Mouse (Mus musculus): ENCODE data around the gene Cers6. TPM values are rescaled to one million over a fixed set of nuclear protein-coding genes. Genes with fewer than 3 reads are reported as not detected.
A peak's percentile ranks its signal among the peaks of the same experiment; 100 is the strongest.

Cers6 gene
- polyA plus RNA-seq, 1 experiment from 2014 or later = 3.6 TPM

DNA sequence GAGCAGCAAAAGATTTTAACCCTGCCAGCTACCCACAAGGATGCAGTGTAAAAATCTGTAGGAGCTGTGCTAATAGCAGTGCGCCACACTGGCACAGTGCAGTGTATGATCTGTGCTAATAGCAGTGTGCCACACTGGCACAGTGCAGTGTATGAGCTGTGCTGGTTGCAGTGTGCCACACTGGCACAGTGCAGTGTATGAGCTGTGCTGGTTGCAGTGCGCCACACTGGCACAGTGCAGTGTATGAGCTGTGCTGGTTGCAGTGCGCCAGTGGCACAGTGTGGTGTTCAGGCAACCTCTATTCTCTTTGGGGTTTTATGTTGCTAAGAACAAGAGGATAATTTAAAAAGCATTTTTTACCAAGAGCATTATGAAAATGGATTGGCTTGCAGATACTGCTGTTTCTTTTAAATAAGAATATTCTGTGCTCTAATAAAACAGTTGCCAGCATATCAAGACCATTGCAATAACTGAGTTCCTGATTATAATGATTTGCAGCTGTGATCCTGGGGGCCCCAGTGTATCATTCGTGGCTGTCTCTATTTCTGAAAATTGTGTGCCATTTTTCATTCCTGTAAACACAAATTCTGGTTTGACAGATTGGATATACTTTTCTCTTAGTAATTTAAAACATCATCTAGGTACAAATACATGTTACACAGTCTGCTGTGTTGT is 159.5 kb downstream of the Cers6 start:
- DNase-seq = no peak
- WGBS (ENCODE audit: insufficient replicate concordance) = 75% methylated on average over 4 of the region's 4 CpGs
- Histone ChIP-seq H3K4me2 (no peak overlapping the region), H3K27ac (no peak overlapping the region), H3K9me3 (replicated peaks) (no peaks in the 10 kb centered on the region), H3K4me3 (replicated peaks) (no peak overlapping the region), H3K9ac (no peak overlapping the region), H3K27me3 (no peaks in the 10 kb centered on the region), H3K4me1 (replicated peaks) (peaks cover 2% of the 10 kb centered on the region; the same call in 1 of the 2 replicates), H3K36me3 (no peaks in the 10 kb centered on the region)
- no peak for ATAC-seq (ENCODE audit: low read depth)

DNA sequence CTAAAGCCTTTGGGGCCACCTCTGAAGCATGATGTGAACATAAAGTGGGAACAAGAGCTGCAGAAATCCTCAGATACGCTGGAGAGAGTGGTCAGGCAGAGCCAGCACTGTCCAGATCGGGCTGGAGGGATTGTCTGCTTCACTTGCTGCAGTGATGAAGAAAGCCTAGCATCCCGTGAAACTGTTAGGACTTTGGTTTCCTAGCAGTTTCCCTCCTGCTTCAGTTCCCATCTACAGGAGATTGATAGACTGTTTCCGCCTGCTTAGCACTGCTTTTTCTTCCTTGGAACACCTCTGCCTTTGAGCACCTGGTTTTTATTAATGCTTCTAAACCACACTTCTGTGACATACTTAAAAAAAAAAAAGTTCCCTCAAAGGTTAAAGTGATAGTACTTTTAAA is 160.3 kb downstream of the Cers6 start:
- no peak for ATAC-seq (ENCODE audit: low read depth)
- no peak for DNase-seq
- Histone ChIP-seq H3K36me3 (no peaks in the 10 kb centered on the region), H3K9me3 (replicated peaks) (no peaks in the 10 kb centered on the region), H3K27ac (no peak overlapping the region), H3K4me1 (replicated peaks) (no peaks in the 10 kb centered on the region; the same call in 1 of the 2 replicates), H3K4me2 (no peak overlapping the region), H3K4me3 (replicated peaks) (no peak overlapping the region), H3K9ac (no peak overlapping the region), H3K27me3 (no peaks in the 10 kb centered on the region)
- WGBS (ENCODE audit: insufficient replicate concordance) = 62% methylated on average over 4 of the region's 4 CpGs

DNA sequence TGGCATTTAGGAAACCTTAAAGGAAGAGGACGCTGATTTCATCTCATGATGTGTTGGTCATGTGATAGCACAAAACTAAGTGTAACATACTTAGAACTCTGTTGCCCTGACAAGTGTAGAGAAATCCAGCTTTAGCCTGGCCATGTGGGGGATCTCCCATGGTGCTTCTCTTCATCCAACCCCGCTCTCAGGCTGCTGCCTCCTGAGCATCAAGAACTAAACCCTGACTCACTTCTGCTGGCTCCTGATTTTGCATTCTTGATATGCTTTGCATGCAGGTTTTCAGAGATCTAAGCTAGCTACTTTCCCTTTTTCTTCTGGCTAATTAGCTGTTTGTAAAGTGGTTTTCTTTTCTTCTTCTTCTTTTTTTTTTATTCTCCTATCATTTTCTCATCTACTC is 163.6 kb downstream of the Cers6 start:
- Histone ChIP-seq H3K4me1 (replicated peaks) (no peaks in the 10 kb centered on the region; the same call in 1 of the 2 replicates), H3K4me2 (no peak overlapping the region), H3K36me3 (no peaks in the 10 kb centered on the region), H3K27ac (no peak overlapping the region), H3K27me3 (no peaks in the 10 kb centered on the region), H3K9ac (no peak overlapping the region), H3K9me3 (replicated peaks) (no peaks in the 10 kb centered on the region), H3K4me3 (replicated peaks) (no peak overlapping the region)
- ATAC-seq (ENCODE audit: low read depth) (no peak), DNase-seq (no peak)
- WGBS (ENCODE audit: insufficient replicate concordance) = 74% methylated on average over 2 of the region's 2 CpGs

DNA sequence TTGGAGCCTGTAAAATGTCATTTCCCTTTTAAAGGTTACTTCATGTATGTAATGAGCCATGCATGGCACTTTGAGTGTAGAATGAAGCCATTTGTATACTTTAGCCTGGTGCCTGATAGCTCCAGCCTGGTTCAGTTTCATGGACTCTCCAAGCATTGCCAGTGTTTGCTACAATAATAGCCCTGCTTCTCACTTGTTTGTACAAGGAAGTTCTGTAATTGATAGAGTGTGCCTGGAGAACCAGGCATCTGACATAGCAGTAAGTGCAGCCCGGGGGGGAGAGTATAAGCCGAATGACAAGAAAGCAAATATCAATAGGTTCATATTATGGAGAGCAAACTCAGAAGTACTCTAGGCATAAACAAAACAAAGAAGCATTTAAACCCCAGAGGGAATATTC is 171.3 kb downstream of the Cers6 start:
- Histone ChIP-seq H3K4me2 (no peak overlapping the region), H3K4me1 (replicated peaks) (no peaks in the 10 kb centered on the region), H3K4me3 (replicated peaks) (no peak overlapping the region), H3K9me3 (replicated peaks) (no peaks in the 10 kb centered on the region), H3K36me3 (no peaks in the 10 kb centered on the region), H3K9ac (no peak overlapping the region), H3K27ac (no peak overlapping the region), H3K27me3 (no peaks in the 10 kb centered on the region)
- DNase-seq (no peak), ATAC-seq (ENCODE audit: low read depth) (no peak)
- 62% methylated on average over 2 of the region's 2 CpGs for WGBS (ENCODE audit: insufficient replicate concordance)

DNA sequence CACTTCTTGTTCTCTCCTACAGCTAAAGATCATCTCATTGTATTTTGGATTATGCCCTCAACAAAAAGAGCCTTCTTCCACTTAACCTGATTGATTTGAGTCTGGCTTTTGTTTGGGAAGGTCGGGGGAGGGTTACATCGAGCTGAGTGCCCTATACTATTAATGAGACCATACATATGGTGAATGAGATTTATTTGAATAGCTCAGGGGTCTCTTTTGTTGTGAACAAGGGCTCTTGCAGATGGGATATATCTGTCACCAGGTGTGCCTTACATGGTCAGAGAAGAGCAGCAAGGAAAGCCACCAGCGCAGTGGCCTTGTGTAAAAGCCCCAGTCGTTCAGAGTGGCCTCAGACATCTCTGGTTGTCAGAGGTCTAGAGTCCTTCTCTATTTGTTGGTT is 174.2 kb downstream of the Cers6 start:
- ATAC-seq (ENCODE audit: low read depth) (no peak), DNase-seq (no peak)
- Histone ChIP-seq H3K4me2 (no peak overlapping the region), H3K27me3 (no peaks in the 10 kb centered on the region), H3K4me3 (replicated peaks) (no peak overlapping the region), H3K4me1 (replicated peaks) (no peaks in the 10 kb centered on the region), H3K36me3 (no peaks in the 10 kb centered on the region), H3K9ac (no peak overlapping the region), H3K9me3 (replicated peaks) (no peaks in the 10 kb centered on the region), H3K27ac (no peak overlapping the region)
- 58% methylated on average over 4 of the region's 4 CpGs for WGBS (ENCODE audit: insufficient replicate concordance)

DNA sequence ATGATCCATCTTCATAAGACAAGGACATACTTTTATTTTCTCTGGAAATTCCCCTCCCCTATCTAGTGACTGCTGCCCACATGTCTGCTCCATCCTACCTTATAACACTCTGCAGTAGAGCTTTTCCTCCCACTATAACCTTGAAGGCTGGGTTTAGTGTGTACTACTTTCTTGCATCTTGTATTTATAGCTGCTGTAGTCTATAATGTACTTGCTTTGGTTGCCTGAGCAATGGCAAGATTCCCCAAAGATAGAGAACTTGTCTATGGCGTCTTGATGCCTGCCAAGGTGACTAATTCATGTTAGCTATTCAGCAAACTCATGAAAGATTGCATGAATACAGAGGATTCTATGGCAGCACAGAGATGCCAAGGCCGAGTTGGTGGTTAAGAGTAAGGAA is 176.1 kb downstream of the Cers6 start:
- H3K27ac ChIP-seq = no peak overlapping the region
- no peak overlapping the region for H3K4me3 ChIP-seq (replicated peaks)
- H3K4me2 ChIP-seq = no peak overlapping the region
- H3K4me1 ChIP-seq (replicated peaks) = no peaks in the 10 kb centered on the region
- ATAC-seq (ENCODE audit: low read depth) (no peak), DNase-seq (no peak)
- no peaks in the 10 kb centered on the region for H3K27me3 ChIP-seq
- no peaks in the 10 kb centered on the region for H3K9me3 ChIP-seq (replicated peaks)
- no peak overlapping the region for H3K9ac ChIP-seq
- 53% methylated on average over 2 of the region's 2 CpGs for WGBS (ENCODE audit: insufficient replicate concordance)
- H3K36me3 ChIP-seq = no peaks in the 10 kb centered on the region

DNA sequence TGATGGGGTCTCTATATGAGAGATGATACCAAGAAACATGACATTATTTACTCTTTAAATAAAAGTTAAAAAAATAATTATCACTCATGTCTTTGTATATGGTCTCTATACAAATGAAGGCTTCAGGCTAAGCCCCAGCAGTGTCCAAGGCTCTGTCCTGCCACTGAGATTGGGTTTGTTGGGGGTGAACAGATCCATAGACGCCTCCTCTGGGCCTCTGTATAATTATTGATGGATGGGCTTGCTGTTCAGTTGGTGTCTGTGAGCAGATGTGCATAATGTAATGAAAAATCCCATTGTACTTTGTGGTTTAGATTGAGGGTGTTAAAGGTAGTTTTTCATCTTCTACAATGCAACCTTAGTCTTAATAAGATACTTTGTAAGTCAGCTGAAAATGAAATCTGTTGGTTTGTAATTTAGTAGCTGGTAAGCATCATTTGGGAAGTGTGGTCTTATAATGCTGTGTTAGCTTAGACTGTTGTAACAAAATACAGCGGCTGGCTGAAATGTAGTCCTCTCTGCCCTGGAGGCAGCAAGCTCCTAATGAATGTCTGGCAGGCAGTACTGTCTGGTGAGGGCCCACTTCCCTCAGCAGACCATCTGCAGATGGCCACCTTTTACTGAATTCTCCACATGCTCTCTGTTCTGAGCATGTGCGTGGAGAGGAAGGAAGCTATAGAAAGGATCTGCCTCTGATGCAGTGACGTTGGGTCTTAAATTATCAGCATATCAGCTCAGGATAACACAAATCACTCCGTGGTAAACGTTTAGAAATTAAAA is 181.3 kb downstream of the Cers6 start:
- 49% methylated on average over 6 of the region's 6 CpGs for WGBS (ENCODE audit: insufficient replicate concordance)

DNA sequence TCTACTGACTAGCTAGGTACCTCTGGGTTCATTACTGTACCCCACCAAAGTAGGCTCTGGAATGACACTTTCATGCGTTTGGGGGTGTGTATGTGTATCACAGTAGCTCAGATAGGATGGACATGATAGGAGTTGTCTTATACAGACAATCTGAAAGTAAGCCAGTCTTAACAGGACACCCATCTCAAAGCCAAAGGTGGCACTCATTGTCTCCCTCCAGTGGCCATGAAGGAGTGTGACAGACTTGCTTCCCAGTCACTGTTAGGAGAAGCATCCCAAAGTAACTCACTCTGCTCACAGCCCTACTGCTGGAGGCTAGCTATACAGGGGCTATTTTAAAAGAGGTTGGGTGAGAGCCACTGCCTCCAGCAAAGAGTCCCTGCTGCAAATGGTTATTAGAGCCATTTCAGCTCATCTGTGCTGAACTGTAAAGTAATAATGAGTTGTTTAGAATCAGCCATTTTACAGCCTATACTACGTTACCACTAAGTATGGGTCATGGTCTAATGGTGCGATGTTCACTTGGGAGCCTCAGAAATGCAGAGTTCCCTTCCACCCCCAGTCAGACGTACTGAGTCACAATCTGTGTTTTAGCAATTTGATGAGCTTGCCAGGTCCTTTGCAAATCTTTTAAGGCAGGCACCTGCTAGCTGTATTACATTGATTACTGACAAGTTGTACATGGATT is 182.3 kb downstream of the Cers6 start:
- no peaks in the 10 kb centered on the region for H3K9me3 ChIP-seq (replicated peaks)
- H3K36me3 ChIP-seq = no peaks in the 10 kb centered on the region
- ATAC-seq (ENCODE audit: low read depth) (peak; percentile 36; the same call in 1 of the 2 replicates), DNase-seq (peak; percentile 11)
- WGBS (ENCODE audit: insufficient replicate concordance) = 67% methylated on average over 4 of the region's 4 CpGs
- no peak overlapping the region for H3K4me3 ChIP-seq (replicated peaks)
- H3K27ac ChIP-seq = no peak overlapping the region
- H3K9ac ChIP-seq = no peak overlapping the region
- no peaks in the 10 kb centered on the region for H3K27me3 ChIP-seq
- no peaks in the 10 kb centered on the region for H3K4me1 ChIP-seq (replicated peaks)
- H3K4me2 ChIP-seq = no peak overlapping the region

More for the DNA sequence above, 181.3 kb downstream of the Cers6 start:
- no peak overlapping the region for H3K9ac ChIP-seq
- no peak overlapping the region for H3K4me2 ChIP-seq
- no peaks in the 10 kb centered on the region for H3K36me3 ChIP-seq
- H3K4me1 ChIP-seq (replicated peaks) = no peaks in the 10 kb centered on the region
- no peak overlapping the region for H3K27ac ChIP-seq
- H3K27me3 ChIP-seq = no peaks in the 10 kb centered on the region
- DNase-seq (no peak), ATAC-seq (ENCODE audit: low read depth) (no peak)
- no peaks in the 10 kb centered on the region for H3K9me3 ChIP-seq (replicated peaks)
- no peak overlapping the region for H3K4me3 ChIP-seq (replicated peaks)

DNA sequence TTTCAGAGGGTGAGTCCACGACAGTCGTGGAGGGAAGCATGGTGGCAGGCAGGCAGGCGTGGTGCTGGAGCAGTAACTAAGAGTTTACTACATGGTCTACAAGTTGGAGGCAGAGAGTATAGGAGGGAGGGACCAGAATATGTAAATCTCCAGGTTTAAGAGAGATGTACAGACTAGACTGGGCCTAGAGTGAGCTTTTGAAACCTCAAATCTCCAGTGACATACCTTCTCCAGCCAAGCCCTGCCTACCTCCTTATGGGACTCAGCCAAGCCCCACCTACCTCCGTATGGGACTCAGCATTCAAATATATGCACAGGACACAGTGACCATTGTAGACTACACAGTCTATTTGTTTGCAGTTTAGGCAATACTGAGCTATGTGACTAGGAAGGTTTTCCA is 184.7 kb downstream of the Cers6 start:
- Histone ChIP-seq H3K9ac (no peak overlapping the region), H3K36me3 (no peaks in the 10 kb centered on the region), H3K4me2 (no peak overlapping the region), H3K27ac (no peak overlapping the region), H3K9me3 (replicated peaks) (no peaks in the 10 kb centered on the region), H3K4me1 (replicated peaks) (no peaks in the 10 kb centered on the region), H3K4me3 (replicated peaks) (no peak overlapping the region), H3K27me3 (no peaks in the 10 kb centered on the region)
- ATAC-seq (ENCODE audit: low read depth) = no peak
- DNase-seq = no peak
- WGBS (ENCODE audit: insufficient replicate concordance) = 74% methylated on average over 4 of the region's 4 CpGs

DNA sequence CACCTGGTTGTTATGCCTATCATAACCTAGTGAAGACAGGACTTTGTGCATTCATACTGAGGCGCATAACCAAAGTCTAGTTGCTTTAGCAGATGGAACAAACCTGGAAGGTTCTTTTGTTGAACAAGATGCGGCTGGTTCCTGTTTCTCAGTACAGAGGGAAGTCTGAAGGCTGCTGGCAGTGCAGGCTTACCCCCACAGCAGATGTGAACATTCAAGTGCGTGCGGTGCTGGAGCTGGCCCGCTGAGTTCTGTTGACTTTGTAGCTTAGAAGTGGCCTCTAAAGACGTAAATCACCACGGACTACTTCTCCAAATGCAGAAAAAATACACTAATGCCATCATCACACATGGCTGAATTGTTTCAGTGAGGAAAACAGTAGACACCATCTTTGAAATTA is 186.1 kb downstream of the Cers6 start:
- Histone ChIP-seq H3K4me3 (replicated peaks) (no peak overlapping the region), H3K9me3 (replicated peaks) (no peaks in the 10 kb centered on the region), H3K4me1 (replicated peaks) (no peaks in the 10 kb centered on the region), H3K9ac (no peak overlapping the region), H3K4me2 (no peak overlapping the region), H3K27me3 (no peaks in the 10 kb centered on the region), H3K36me3 (no peaks in the 10 kb centered on the region), H3K27ac (no peak overlapping the region)
- no peak for DNase-seq
- no peak for ATAC-seq (ENCODE audit: low read depth)
- 69% methylated on average over 7 of the region's 7 CpGs for WGBS (ENCODE audit: insufficient replicate concordance)

DNA sequence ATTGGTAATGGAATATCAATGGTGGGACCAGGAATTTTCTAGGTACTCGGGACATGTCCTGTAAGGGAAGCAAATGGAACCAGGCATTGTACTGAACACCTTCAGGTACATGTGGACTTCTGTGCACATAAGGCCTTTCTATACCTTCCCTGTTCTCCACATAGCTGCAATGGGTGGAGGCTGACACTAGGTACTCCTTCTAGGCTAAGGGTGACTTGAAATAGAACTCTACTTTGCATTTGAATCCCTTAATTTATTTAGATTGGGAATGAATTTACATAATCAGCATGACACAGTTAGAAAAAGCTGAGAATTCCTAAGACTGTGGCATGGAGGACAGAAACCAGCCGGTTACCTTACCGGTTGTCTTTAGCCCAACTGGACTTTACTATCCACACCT is 186.6 kb downstream of the Cers6 start:
- WGBS (ENCODE audit: insufficient replicate concordance) = 83% methylated on average over 3 of the region's 3 CpGs
- no peak for DNase-seq
- no peak for ATAC-seq (ENCODE audit: low read depth)
- Histone ChIP-seq H3K9ac (no peak overlapping the region), H3K36me3 (no peaks in the 10 kb centered on the region), H3K9me3 (replicated peaks) (no peaks in the 10 kb centered on the region), H3K4me3 (replicated peaks) (no peak overlapping the region), H3K27me3 (no peaks in the 10 kb centered on the region), H3K4me1 (replicated peaks) (no peaks in the 10 kb centered on the region), H3K27ac (no peak overlapping the region), H3K4me2 (no peak overlapping the region)
